Mouse (Mus musculus) heart, adult 8-10 months (tissue): Measurements from ENCODE around the gene Svs2. TPM values are rescaled to one million over a fixed set of nuclear protein-coding genes. Genes with fewer than 3 reads are reported as not detected.

Source experiments
- total RNA-seq, 4 experiments: library from RNA; stranded (reverse); gene quantifications; 2 replicates each; pipeline ENCODE4 v1.2.4; 2022

The Svs2 gene
- total RNA-seq, 4 experiments from 2014 or later, result not detected

Other genes starting within 250 kb of the Svs2 start
- 10 to 100 TPM; 66.1 to 76.5 (median 72.0) TPM for gene Ywhab, start 243.5 kb downstream of the Svs2 start, total RNA-seq
- gene Pabpc1l, start 213.0 kb downstream of the Svs2 start, total RNA-seq, result 1 to 10 TPM in 1 of 4 experiments, under 1 TPM in 1, not detected in 2; 0.40 to 1.4 TPM
- 10 to 100 TPM; 14.1 to 21.5 (median 16.9) TPM for gene Stk4, start 168.1 kb downstream of the Svs2 start, total RNA-seq
- 10 to 100 TPM; 18.3 to 24.4 (median 20.0) TPM for gene Tomm34, start 167.3 kb downstream of the Svs2 start, total RNA-seq
- under 1 TPM in 2 of 4 experiments, not detected in 2; 0.09 TPM for gene Kcns1, start 67.4 kb downstream of the Svs2 start, total RNA-seq
- not detected for gene Wfdc5, start 55.7 kb downstream of the Svs2 start, total RNA-seq
- gene Wfdc12, start 47.9 kb downstream of the Svs2 start, total RNA-seq, result not detected
- gene Wfdc15a, start 38.3 kb downstream of the Svs2 start, total RNA-seq, result not detected
- gene Wfdc15b, start 16.8 kb downstream of the Svs2 start, total RNA-seq, result not detected
- not detected for gene Svs3b, start 18.2 kb upstream of the Svs2 start, total RNA-seq
- not detected for gene Svs4, start 40.0 kb upstream of the Svs2 start, total RNA-seq
- gene Svs3a, start 50.8 kb upstream of the Svs2 start, total RNA-seq, result not detected
- not detected for gene Svs6, start 78.3 kb upstream of the Svs2 start, total RNA-seq
- not detected for gene Svs5, start 94.3 kb upstream of the Svs2 start, total RNA-seq
- 100 to 1,000 TPM in 1 of 4 experiments, 1 to 10 TPM in 3; 1.1 to 110 (median 2.3) TPM for gene Slpi, start 150.6 kb upstream of the Svs2 start, total RNA-seq
- gene Rbpjl, start 164.7 kb upstream of the Svs2 start, total RNA-seq, result not detected
- gene Matn4, start 166.7 kb upstream of the Svs2 start, total RNA-seq, result under 1 TPM; 0.25 to 0.50 (median 0.29) TPM
- 10 to 100 TPM; 14.9 to 23.0 (median 20.7) TPM for gene Sdc4, start 205.4 kb upstream of the Svs2 start, total RNA-seq
- gene Sys1, start 218.5 kb upstream of the Svs2 start, total RNA-seq, result 10 to 100 TPM; 25.2 to 28.5 (median 25.8) TPM
- gene Gm20458, start 222.5 kb upstream of the Svs2 start, total RNA-seq, result 1 to 10 TPM; 3.6 to 6.7 (median 5.5) TPM
- not detected for gene Trp53tg5, start 235.3 kb upstream of the Svs2 start, total RNA-seq
- 10 to 100 TPM; 11.3 to 15.0 (median 12.6) TPM for gene Dbndd2, start 247.6 kb upstream of the Svs2 start, total RNA-seq